Mouse (Mus musculus): ENCODE measurements around the gene Retsat. TPM values are rescaled to one million over a fixed set of nuclear protein-coding genes. Genes with fewer than 3 reads are reported as not detected.

Gene Retsat
- polyA plus RNA-seq, 1 experiment from 2014 or later = 25.2 TPM

DNA sequence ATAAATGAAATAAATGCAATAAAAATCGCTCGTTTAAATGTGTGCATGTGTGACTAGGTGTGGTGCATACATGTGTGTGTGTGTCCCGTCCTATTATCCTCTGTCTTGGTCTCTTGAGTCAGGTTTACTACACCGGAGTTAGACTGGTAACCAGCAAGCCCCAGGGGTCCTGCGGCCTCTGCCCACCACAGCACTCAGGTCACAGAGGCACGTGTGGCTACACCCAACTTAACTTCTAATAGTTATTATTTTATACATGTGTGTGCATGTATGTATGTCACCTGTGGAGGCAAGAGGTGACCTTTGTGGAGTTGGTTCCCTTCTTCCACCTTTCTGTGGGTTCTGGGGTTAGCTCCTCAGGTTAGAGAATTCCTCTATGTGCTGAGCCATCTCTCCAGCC lies 56.1 kb downstream of the Retsat start:
- Histone ChIP-seq H3K4me3 (ENCODE audit: control insufficient read depth in 1 of 2, insufficient read depth in 1 of 2, low read depth in 1 of 2, low read length in 2 of 2) (no peak overlapping the region), H3K36me3 (ENCODE audit: control insufficient read depth, insufficient read depth, low read length) (no peaks in the 10 kb centered on the region), H3K27ac (replicated peaks in 1 of 2; ENCODE audit: control insufficient read depth in 1 of 2, insufficient read depth in 1 of 2, low read depth in 2 of 2, low read length in 2 of 2) (peak overlapping the region; percentile 86 to 92; a peak in 2 of 4 replicates), H3K4me1 (ENCODE audit: control insufficient read depth in 2 of 2, insufficient read depth in 2 of 2, low read length in 2 of 2) (peaks cover 12 to 17% of the 10 kb centered on the region in 2 experiments), H3K27me3 (ENCODE audit: control insufficient read depth, insufficient read depth, low read length) (no peaks in the 10 kb centered on the region), H3K9ac (ENCODE audit: low read length) (no peak overlapping the region), H3K4me2 (ENCODE audit: low read length) (no peak overlapping the region), H3K9me3 (ENCODE audit: control insufficient read depth, low read length) (no peaks in the 10 kb centered on the region)
- ATAC-seq (ENCODE audit: insufficient number of reproducible peaks, insufficient read depth, low FRiP score, low read depth) = no peak
- WGBS = 94% methylated on average over 6 of the region's 6 CpGs

DNA sequence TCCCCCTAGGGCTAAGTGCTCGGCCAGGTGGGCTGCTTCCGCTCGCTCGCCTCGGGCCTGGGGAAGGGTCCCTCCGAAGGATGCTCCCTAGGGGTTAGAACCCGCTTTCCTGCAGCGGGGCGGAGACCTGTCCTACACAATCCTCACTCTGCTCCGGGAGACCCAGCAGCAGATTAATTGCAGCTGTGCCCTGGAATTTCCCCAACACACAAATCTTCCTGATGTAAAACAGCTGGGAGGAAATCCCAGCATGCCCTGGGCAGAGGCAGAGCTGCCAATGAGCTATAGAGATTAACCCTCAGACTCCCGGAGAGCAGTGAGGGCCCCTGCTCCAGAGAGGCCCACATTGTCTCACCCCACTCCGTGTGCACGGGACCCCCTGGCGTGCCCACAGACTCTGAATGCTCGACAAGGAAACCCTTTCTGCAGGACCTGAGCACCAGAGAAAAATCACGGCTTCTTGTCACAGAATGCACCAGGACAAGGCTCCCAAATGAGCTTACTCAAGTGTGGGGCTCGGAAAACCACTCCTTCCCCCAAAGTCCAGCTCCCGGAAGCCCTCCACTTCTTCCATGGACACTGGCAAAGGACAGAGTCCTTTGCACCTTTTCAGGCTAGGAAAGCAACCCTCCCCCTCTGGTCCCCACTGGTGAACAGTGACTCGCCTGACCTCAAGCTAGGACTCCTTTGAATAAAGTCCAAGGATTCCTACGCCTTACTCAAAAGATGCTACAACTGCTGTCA lies 57.2 kb downstream of the Retsat start:
- WGBS = 24% methylated on average over 20 of the region's 20 CpGs
- Histone ChIP-seq H3K9me3 (ENCODE audit: control insufficient read depth, low read length) (no peaks in the 10 kb centered on the region), H3K27me3 (ENCODE audit: control insufficient read depth, insufficient read depth, low read length) (no peaks in the 10 kb centered on the region), H3K4me1 (ENCODE audit: control insufficient read depth in 2 of 2, insufficient read depth in 2 of 2, low read length in 2 of 2) (peaks cover 20 to 28% of the 10 kb centered on the region in 2 experiments), H3K4me2 (ENCODE audit: low read length) (peak overlapping the region; percentile 69), H3K36me3 (ENCODE audit: control insufficient read depth, insufficient read depth, low read length) (no peaks in the 10 kb centered on the region), H3K4me3 (ENCODE audit: control insufficient read depth in 1 of 2, insufficient read depth in 1 of 2, low read depth in 1 of 2, low read length in 2 of 2) (peak overlapping the region; percentile 35 to 45), H3K27ac (replicated peaks in 1 of 2; ENCODE audit: control insufficient read depth in 1 of 2, insufficient read depth in 1 of 2, low read depth in 2 of 2, low read length in 2 of 2) (peak overlapping the region; percentile 86 to 92), H3K9ac (ENCODE audit: low read length) (peak overlapping the region; percentile 67)
- peak; percentile 72 for ATAC-seq (ENCODE audit: insufficient number of reproducible peaks, insufficient read depth, low FRiP score, low read depth)

DNA sequence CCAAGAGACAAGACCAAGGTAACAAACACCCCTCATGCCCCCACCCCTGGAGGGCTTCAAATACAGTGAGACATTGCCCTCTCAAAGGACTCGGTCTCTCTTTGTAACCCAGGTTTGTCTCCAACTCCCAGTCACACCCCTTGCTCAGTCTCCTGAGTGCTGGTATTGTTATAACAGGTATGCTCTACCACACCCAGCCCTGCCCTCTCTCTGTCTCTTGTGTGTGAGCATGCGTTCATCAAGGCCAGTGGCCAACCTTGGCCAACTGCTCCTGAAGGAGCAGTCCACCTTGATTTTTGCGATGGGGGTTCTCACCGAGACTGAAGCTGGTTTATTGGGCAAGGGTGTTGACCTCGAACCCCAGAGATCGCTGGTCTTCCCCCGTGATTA lies 57.8 kb downstream of the Retsat start:
- Histone ChIP-seq H3K9ac (ENCODE audit: low read length) (no peak overlapping the region), H3K36me3 (ENCODE audit: control insufficient read depth, insufficient read depth, low read length) (no peaks in the 10 kb centered on the region), H3K27me3 (ENCODE audit: control insufficient read depth, insufficient read depth, low read length) (no peaks in the 10 kb centered on the region), H3K4me2 (ENCODE audit: low read length) (peak overlapping the region; percentile 69; the same call in 1 of the 2 replicates), H3K4me3 (ENCODE audit: control insufficient read depth in 1 of 2, insufficient read depth in 1 of 2, low read depth in 1 of 2, low read length in 2 of 2) (no peak overlapping the region), H3K27ac (replicated peaks in 1 of 2; ENCODE audit: control insufficient read depth in 1 of 2, insufficient read depth in 1 of 2, low read depth in 2 of 2, low read length in 2 of 2) (peak overlapping the region; percentile 82 to 92), H3K9me3 (ENCODE audit: control insufficient read depth, low read length) (no peaks in the 10 kb centered on the region), H3K4me1 (ENCODE audit: control insufficient read depth in 2 of 2, insufficient read depth in 2 of 2, low read length in 2 of 2) (peaks cover 25 to 34% of the 10 kb centered on the region in 2 experiments)
- WGBS = 83% methylated on average over 7 of the region's 7 CpGs
- ATAC-seq (ENCODE audit: insufficient number of reproducible peaks, insufficient read depth, low FRiP score, low read depth) = no peak

DNA sequence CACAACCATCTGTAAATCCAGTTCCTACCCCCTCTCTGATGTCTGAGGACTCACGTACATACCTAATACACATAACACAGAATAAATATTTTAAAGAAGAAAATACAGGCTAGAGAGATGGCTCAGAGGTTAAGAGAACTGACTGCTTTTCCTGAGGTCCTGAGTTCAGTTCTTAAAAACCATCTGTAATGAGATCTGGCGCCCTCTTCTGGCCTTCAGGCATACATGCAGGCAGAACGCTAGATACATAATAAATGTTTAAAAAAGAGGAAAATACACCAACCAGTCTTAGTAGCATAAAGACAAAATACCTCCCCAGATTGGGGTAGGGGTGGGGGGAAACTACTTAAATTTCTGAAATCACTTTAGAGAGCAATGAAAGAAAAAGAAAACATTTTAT lies 59.7 kb downstream of the Retsat start:
- Histone ChIP-seq H3K4me3 (ENCODE audit: control insufficient read depth in 1 of 2, insufficient read depth in 1 of 2, low read depth in 1 of 2, low read length in 2 of 2) (no peak overlapping the region), H3K4me2 (ENCODE audit: low read length) (no peak overlapping the region), H3K9ac (ENCODE audit: low read length) (no peak overlapping the region), H3K9me3 (ENCODE audit: control insufficient read depth, low read length) (no peaks in the 10 kb centered on the region), H3K4me1 (ENCODE audit: control insufficient read depth in 2 of 2, insufficient read depth in 2 of 2, low read length in 2 of 2) (peaks cover 31 to 43% of the 10 kb centered on the region in 2 experiments), H3K27ac (replicated peaks in 1 of 2; ENCODE audit: control insufficient read depth in 1 of 2, insufficient read depth in 1 of 2, low read depth in 2 of 2, low read length in 2 of 2) (no peak overlapping the region), H3K36me3 (ENCODE audit: control insufficient read depth, insufficient read depth, low read length) (no peaks in the 10 kb centered on the region), H3K27me3 (ENCODE audit: control insufficient read depth, insufficient read depth, low read length) (no peaks in the 10 kb centered on the region)
- 55% methylated on average over 3 of the region's 3 CpGs for WGBS
- ATAC-seq (ENCODE audit: insufficient number of reproducible peaks, insufficient read depth, low FRiP score, low read depth) = no peak

Other genes with a start within 250 kb of the Retsat start
- 14.4 and 16.4 TPM in 2 replicates for gene Tmem150a, start 243.0 kb upstream of the Retsat start, polyA plus RNA-seq (2014; fragmentation: Nextera tagmentation; extraction: Ambion mirVana)
- 88.3 and 89.0 TPM in 2 replicates for gene Rnf181, start 231.5 kb upstream of the Retsat start, polyA plus RNA-seq (2014; fragmentation: Nextera tagmentation; extraction: Ambion mirVana)
- gene Vamp5, start 218.0 kb upstream of the Retsat start, polyA plus RNA-seq (2014; fragmentation: Nextera tagmentation; extraction: Ambion mirVana) = 58.1 and 61.9 TPM in 2 replicates
- gene Vamp8, start 207.8 kb upstream of the Retsat start, polyA plus RNA-seq (2014; fragmentation: Nextera tagmentation; extraction: Ambion mirVana) = 154 and 157 TPM in 2 replicates
- gene Ggcx, start 184.2 kb upstream of the Retsat start, polyA plus RNA-seq (2014; fragmentation: Nextera tagmentation; extraction: Ambion mirVana) = 24.1 and 26.3 TPM in 2 replicates
- gene Mat2a, start 158.9 kb upstream of the Retsat start, polyA plus RNA-seq (2014; fragmentation: Nextera tagmentation; extraction: Ambion mirVana) = 265 and 281 TPM in 2 replicates
- gene Sh2d6, start 76.8 kb upstream of the Retsat start, polyA plus RNA-seq (2014; fragmentation: Nextera tagmentation; extraction: Ambion mirVana) = not detected in 2 replicates
- 26.0 and 27.2 TPM in 2 replicates for gene Capg, start 54.1 kb upstream of the Retsat start, polyA plus RNA-seq (2014; fragmentation: Nextera tagmentation; extraction: Ambion mirVana)
- gene Elmod3, start 62 bp upstream of the Retsat start, polyA plus RNA-seq (2014; fragmentation: Nextera tagmentation; extraction: Ambion mirVana) = 12.8 and 16.3 TPM in 2 replicates
- 27.9 and 29.4 TPM in 2 replicates for gene Tgoln1, start 18.5 kb downstream of the Retsat start, polyA plus RNA-seq (2014; fragmentation: Nextera tagmentation; extraction: Ambion mirVana)
- 15.7 and 17.4 TPM in 2 replicates for gene Tcf7l1, start 190.8 kb downstream of the Retsat start, polyA plus RNA-seq (2014; fragmentation: Nextera tagmentation; extraction: Ambion mirVana)

Data from heart, embryonic 14.5 days (tissue).